Mouse (Mus musculus) cortical plate, adult 2 months (tissue): Measurements from ENCODE around the gene Plekha5. TPM values are rescaled to one million over a fixed set of nuclear protein-coding genes. Genes with fewer than 3 reads are reported as not detected.

Experiments
- H3K27ac ChIP-seq: fragments of 200-500 bp; 2 replicates; pipeline ENCODE4 v1.5.1; 2012; ENCODE audit warnings: low read length, control low read depth, inconsistent platforms; ENCODE audit not compliant: insufficient read depth
- H3K4me1 ChIP-seq: fragments of 200-500 bp; 2 replicates; pipeline ENCODE4 v1.6.1; 2011; ENCODE audit warnings: low read length; ENCODE audit not compliant: control insufficient read depth, insufficient read depth
- H3K4me3 ChIP-seq: fragments of 200-500 bp; 2 replicates; pipeline ENCODE4 v1.5.1; 2011; ENCODE audit warnings: mild to moderate bottlenecking, low read length, control low read depth; ENCODE audit not compliant: insufficient read depth
- CTCF ChIP-seq: fragments of 200-500 bp; IDR thresholded peaks from 2 replicates; pipeline ENCODE4 v1.5.1; 2011; ENCODE audit warnings: mild to moderate bottlenecking, control low read depth, low read length; ENCODE audit not compliant: insufficient read depth; ENCODE audit errors: extremely low read depth
- POLR2A ChIP-seq: fragments of 200-500 bp; IDR thresholded peaks from 2 replicates; pipeline ENCODE4 v1.6.1; 2011; ENCODE audit warnings: mild to moderate bottlenecking, low read length, control low read depth; ENCODE audit not compliant: insufficient read depth; ENCODE audit errors: extremely low read depth
- polyA plus RNA-seq: library from polyadenylated mRNA; depleted of rRNA; stranded (reverse); fragments of >200 nt; gene quantifications from 2 replicates; pipeline ENCODE4 v1.2.3, GENCODE M21; 2012

The Plekha5 gene
- polyA plus RNA-seq, 1 experiment, result 106 TPM

DNA sequence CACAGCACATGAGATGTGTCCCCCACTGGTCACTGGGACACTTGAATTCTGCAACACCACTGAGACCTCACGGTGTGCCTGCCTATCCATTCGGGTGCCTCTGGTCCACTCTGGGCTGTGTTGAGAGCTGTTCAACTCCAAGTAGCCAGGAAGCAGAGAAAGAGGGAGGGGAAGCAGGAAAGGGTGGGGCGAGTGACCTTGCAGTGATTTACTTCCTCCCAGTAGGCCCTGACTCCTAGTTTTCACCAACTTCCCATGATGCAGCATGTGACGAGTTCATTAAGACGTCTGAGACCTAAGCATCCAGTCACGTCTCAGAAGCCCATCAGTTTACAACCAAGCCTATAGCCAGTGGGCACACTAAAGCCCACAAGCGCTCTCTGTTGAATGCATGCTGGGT lies 78.0 kb downstream of the Plekha5 start:
- TF ChIP-seq POLR2A (no peak), CTCF (no peak)
- Histone ChIP-seq H3K27ac (no peak overlapping the region), H3K4me1 (peaks cover 4% of the 10 kb centered on the region; the same call in 1 of the 2 replicates), H3K4me3 (no peak overlapping the region)

- Histone ChIP-seq H3K4me1 (no peaks in the 10 kb centered on the region; the same call in 1 of the 2 replicates), H3K4me3 (no peak overlapping the region), H3K27ac (no peak overlapping the region)
- TF ChIP-seq POLR2A (no peak), CTCF (no peak)
Observed at GRCm38 (mm10) chr6:140504796-140505195, 80.9 kb downstream of the Plekha5 start.

DNA sequence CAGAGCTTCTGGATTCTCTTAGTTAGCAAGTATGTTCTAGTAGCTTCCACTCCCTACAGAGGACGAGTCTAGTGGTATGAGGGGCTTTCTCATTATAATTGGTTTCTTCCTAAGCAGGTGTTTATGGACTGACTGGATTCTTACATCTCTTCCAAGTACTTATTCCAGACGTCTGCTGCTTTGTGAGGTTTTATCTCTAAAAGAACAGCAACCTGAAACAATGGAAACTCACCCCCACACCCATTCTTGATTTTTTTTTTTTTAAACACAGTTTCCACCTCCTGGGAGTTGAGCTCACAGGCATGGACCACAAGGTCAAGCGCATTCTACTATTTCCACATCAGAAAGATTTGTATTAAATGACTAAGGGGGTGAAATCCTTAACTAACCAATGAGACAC lies 83.8 kb downstream of the Plekha5 start:
- no peak overlapping the region for H3K27ac ChIP-seq
- H3K4me3 ChIP-seq, result no peak overlapping the region
- TF ChIP-seq CTCF (no peak), POLR2A (no peak)
- H3K4me1 ChIP-seq, result no peaks in the 10 kb centered on the region; the same call in 1 of the 2 replicates

- Histone ChIP-seq H3K4me3 (no peak overlapping the region), H3K4me1 (no peaks in the 10 kb centered on the region; the same call in 1 of the 2 replicates), H3K27ac (no peak overlapping the region)
- TF ChIP-seq CTCF, result no peak
- TF ChIP-seq POLR2A, result no peak
Observed at GRCm38 (mm10) chr6:140508475-140509150, 84.8 kb downstream of the Plekha5 start.

GRCm38 (mm10) chr6:140509151-140509530 lies 85.3 kb downstream of the Plekha5 start:
- no peak overlapping the region for H3K4me3 ChIP-seq
- TF ChIP-seq CTCF (no peak), POLR2A (no peak)
- no peaks in the 10 kb centered on the region; the same call in 1 of the 2 replicates for H3K4me1 ChIP-seq
- no peak overlapping the region for H3K27ac ChIP-seq

- no peaks in the 10 kb centered on the region; the same call in 1 of the 2 replicates for H3K4me1 ChIP-seq
- H3K27ac ChIP-seq, result no peak overlapping the region
- no peak for TF ChIP-seq CTCF
- TF ChIP-seq POLR2A, result no peak
- H3K4me3 ChIP-seq, result no peak overlapping the region
Observed at GRCm38 (mm10) chr6:140512016-140512415, 88.2 kb downstream of the Plekha5 start.

DNA sequence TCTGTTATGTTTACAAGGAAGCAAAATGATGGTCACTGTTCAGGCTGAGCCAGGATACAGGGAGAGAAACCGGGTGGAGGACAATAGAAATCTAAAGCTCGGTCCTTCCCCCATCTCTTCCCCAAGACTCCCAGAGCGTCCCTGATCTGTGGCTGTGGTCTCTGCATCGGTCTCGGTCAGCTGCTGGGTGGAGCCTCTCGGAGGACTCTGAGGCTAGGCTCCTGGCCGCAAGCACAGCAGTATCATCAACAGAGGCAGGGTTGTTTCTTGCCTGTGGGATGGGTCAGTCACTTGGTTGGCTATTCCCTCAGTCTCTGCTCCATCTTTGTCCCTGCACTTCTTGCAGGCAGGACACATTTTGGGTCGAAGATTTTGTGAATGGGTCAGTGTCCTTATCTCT lies 88.6 kb downstream of the Plekha5 start:
- Histone ChIP-seq H3K4me3 (no peak overlapping the region), H3K4me1 (no peaks in the 10 kb centered on the region; the same call in 1 of the 2 replicates), H3K27ac (0 out of 2 replicates have a peak overlapping the region, but pooled peaks have one; percentile 21)
- TF ChIP-seq CTCF (no peak), POLR2A (no peak)

DNA sequence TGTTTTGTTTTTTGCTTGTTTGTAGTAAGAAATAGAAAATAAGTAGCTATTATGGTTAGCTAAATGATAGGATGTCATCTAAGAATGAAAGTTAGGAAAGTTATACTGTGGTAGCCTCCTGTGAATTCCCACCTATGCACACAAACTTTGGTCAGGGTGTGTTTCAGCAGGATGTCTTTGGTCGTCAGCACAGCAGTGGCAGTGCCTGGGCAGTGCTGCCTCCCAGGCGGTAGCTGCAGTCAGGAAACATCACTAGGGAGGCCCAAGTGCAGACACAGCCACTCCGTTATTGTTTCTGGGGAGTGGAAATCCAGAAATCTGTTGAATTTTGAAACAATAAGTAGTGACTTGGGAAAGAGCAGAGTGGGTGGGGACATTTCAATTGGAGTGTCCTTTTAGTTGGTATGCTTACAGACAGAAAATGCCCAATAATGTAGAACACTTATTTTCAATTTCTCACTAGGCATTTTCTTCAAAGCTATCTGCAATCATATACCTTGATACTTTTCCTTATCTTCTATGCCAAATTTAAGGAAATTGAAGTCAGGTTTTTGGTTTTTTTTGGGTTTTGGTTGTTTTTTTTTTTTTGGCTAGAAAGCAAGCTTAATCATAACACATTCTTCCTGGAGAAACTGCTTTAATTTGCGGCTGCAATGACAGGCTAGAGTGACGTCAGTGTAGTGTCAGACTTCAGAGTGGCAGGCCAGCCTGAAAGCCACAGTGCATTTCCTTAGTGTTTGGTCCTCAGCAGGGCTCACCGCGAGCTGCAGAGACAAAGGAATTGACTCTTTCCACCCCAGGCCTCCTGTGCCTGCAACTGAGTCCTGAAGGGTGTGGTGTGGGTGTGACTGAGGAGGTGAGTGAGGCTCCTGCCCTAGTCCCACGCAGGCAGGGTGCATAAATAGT lies 90.6 kb downstream of the Plekha5 start:
- TF ChIP-seq CTCF, result no peak
- no peak for TF ChIP-seq POLR2A
- Histone ChIP-seq H3K4me3 (no peak overlapping the region), H3K27ac (0 out of 2 replicates have a peak overlapping the region, but pooled peaks have one; percentile 14), H3K4me1 (peaks cover 4% of the 10 kb centered on the region; the same call in 1 of the 2 replicates)

DNA sequence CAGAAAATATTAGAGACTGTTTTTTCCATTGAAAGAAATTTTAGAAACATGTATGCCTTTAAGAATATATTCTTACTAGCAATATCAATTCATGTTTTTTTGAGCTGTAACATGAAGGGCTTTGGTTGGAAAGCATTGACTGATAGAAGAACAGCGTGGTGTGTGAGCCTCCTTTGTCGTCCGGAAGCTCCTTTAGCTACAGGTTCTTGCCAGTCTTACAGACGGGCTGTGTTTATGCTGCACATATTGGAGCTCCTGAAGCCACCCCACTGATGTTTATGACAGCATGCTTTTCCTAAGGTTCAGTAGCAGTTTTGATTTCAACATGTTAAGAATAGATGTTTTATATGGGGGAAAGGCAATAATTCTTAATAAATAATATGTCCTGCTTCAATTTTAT lies 91.7 kb downstream of the Plekha5 start:
- Histone ChIP-seq H3K4me1 (peaks cover 9% of the 10 kb centered on the region; the same call in 1 of the 2 replicates), H3K27ac (no peak overlapping the region), H3K4me3 (no peak overlapping the region)
- TF ChIP-seq CTCF (no peak), POLR2A (no peak)
